Mouse (Mus musculus) heart, embryonic 16.5 days (tissue): ENCODE results near the gene Mllt3. TPM values are rescaled to one million over a fixed set of nuclear protein-coding genes. Genes with fewer than 3 reads are reported as not detected.

Experiments
- ATAC-seq: fragments of 200-750 bp; cut with Nextera tagmentation; replicated peaks from 2 replicates; pipeline ENCODE4 v1.8.0; 2017; ENCODE audit warnings: moderate number of reproducible peaks; ENCODE audit not compliant: insufficient read depth, low FRiP score; ENCODE audit errors: extremely low read depth
- H3K27ac ChIP-seq: fragments of 300-500 bp; sonication (generic); 2 replicates; pipeline ENCODE4 v1.5.1; 2014; ENCODE audit warnings: mild to moderate bottlenecking, low read length, control low read depth, moderate library complexity
- H3K27me3 ChIP-seq: fragments of 300-500 bp; sonication (generic); 2 replicates; pipeline ENCODE4 v1.6.1; 2014; ENCODE audit warnings: low read length, mixed read lengths; ENCODE audit not compliant: control insufficient read depth, insufficient read depth
- H3K36me3 ChIP-seq: fragments of 300-500 bp; sonication (generic); 2 replicates; pipeline ENCODE4 v1.6.1; 2014; ENCODE audit not compliant: control insufficient read depth, insufficient read depth
- H3K4me1 ChIP-seq: fragments of 300-500 bp; sonication (generic); 2 replicates; pipeline ENCODE4 v1.6.1; 2014; ENCODE audit warnings: low read length, mixed read lengths; ENCODE audit not compliant: control insufficient read depth, insufficient read depth
- H3K4me2 ChIP-seq: fragments of 300-500 bp; sonication (generic); 2 replicates; pipeline ENCODE4 v1.6.1; 2014; ENCODE audit warnings: low read depth, mild to moderate bottlenecking, control low read depth, low read length
- H3K4me3 ChIP-seq: fragments of 300-500 bp; sonication (generic); 2 replicates; pipeline ENCODE4 v1.5.1; 2014; ENCODE audit warnings: mild to moderate bottlenecking, control low read depth, low read length
- H3K9ac ChIP-seq: fragments of 300-500 bp; sonication (generic); 2 replicates; pipeline ENCODE4 v1.6.1; 2014; ENCODE audit warnings: low read length, control low read depth
- H3K9me3 ChIP-seq: fragments of 300-500 bp; sonication (generic); replicated peaks from 2 replicates; pipeline ENCODE4 v1.6.1; 2016; ENCODE audit warnings: low read length; ENCODE audit not compliant: control insufficient read depth
- WGBS: fragments of 180-500 bp; shearing (Covaris S2); extraction: QIAGEN DNeasy Blood & Tissue Kit; methylation state at CpG from one replicate; pipeline ENCODE4 v1.1.7; 2014; 5-methylcytosine and 5-hydroxymethylcytosine counted together
- polyA plus RNA-seq: library from polyadenylated mRNA; unstranded; fragments of >200 nt; fragmentation: Nextera tagmentation; extraction: Ambion mirVana; gene quantifications from 2 replicates; pipeline ENCODE4 v1.2.1, GENCODE M21; 2015

Gene Mllt3
- polyA plus RNA-seq, 1 experiment from 2014 or later, result 23.2 TPM

- Histone ChIP-seq H3K4me1 (peaks cover 9% of the 10 kb centered on the region), H3K27me3 (no peaks in the 10 kb centered on the region), H3K36me3 (no peaks in the 10 kb centered on the region), H3K9me3 (no peaks in the 10 kb centered on the region), H3K9ac (no peak overlapping the region), H3K4me2 (no peak overlapping the region), H3K4me3 (no peak overlapping the region), H3K27ac (no peak overlapping the region)
- ATAC-seq, result no peak
- 91% methylated on average over 2 of the region's 2 CpGs for WGBS
These were observed 195.4 kb downstream of the Mllt3 start for GRCm38 (mm10) chr4:87837471-87838361.

- no peaks in the 10 kb centered on the region for H3K36me3 ChIP-seq
- peaks cover 9% of the 10 kb centered on the region for H3K4me1 ChIP-seq
- H3K27me3 ChIP-seq, result no peaks in the 10 kb centered on the region
- no peaks in the 10 kb centered on the region for H3K9me3 ChIP-seq
- no peak for ATAC-seq
- H3K4me3 ChIP-seq, result no peak overlapping the region
- no peak overlapping the region for H3K27ac ChIP-seq
- 74% methylated on average over 5 of the region's 5 CpGs for WGBS
- H3K9ac ChIP-seq, result no peak overlapping the region
- no peak overlapping the region for H3K4me2 ChIP-seq
These were observed 196.9 kb downstream of the Mllt3 start for GRCm38 (mm10) chr4:87836257-87836656.

- 82% methylated on average over 6 of the region's 6 CpGs for WGBS
- H3K27me3 ChIP-seq, result no peaks in the 10 kb centered on the region
- peaks cover 6% of the 10 kb centered on the region; the same call in 1 of the 2 replicates for H3K4me1 ChIP-seq
- no peak overlapping the region for H3K9ac ChIP-seq
- H3K4me3 ChIP-seq, result no peak overlapping the region
- H3K9me3 ChIP-seq, result no peaks in the 10 kb centered on the region
- no peak for ATAC-seq
- H3K36me3 ChIP-seq, result no peaks in the 10 kb centered on the region
- no peak overlapping the region for H3K27ac ChIP-seq
- H3K4me2 ChIP-seq, result no peak overlapping the region
These were observed 198.0 kb downstream of the Mllt3 start for GRCm38 (mm10) chr4:87835191-87835590.

GRCm38 (mm10) chr4:87834310-87834709 is 198.9 kb downstream of the Mllt3 start:
- no peak overlapping the region for H3K9ac ChIP-seq
- H3K27me3 ChIP-seq, result no peaks in the 10 kb centered on the region
- no peak overlapping the region for H3K4me3 ChIP-seq
- 76% methylated on average over 2 of the region's 2 CpGs for WGBS
- H3K9me3 ChIP-seq, result no peaks in the 10 kb centered on the region
- no peaks in the 10 kb centered on the region for H3K36me3 ChIP-seq
- ATAC-seq, result no peak
- no peaks in the 10 kb centered on the region; the same call in 1 of the 2 replicates for H3K4me1 ChIP-seq
- H3K4me2 ChIP-seq, result no peak overlapping the region
- H3K27ac ChIP-seq, result no peak overlapping the region

GRCm38 (mm10) chr4:87830794-87831306 is 202.3 kb downstream of the Mllt3 start:
- ATAC-seq, result no peak
- no peak overlapping the region for H3K4me3 ChIP-seq
- H3K4me2 ChIP-seq, result no peak overlapping the region
- no peak overlapping the region for H3K27ac ChIP-seq
- WGBS, result 77% methylated on average over 6 of the region's 6 CpGs
- no peak overlapping the region for H3K9ac ChIP-seq
- H3K27me3 ChIP-seq, result no peaks in the 10 kb centered on the region
- no peaks in the 10 kb centered on the region for H3K4me1 ChIP-seq
- H3K36me3 ChIP-seq, result no peaks in the 10 kb centered on the region
- H3K9me3 ChIP-seq, result no peaks in the 10 kb centered on the region

- Histone ChIP-seq H3K4me3 (no peak overlapping the region), H3K4me2 (no peak overlapping the region), H3K36me3 (no peaks in the 10 kb centered on the region), H3K27me3 (no peaks in the 10 kb centered on the region), H3K9me3 (no peaks in the 10 kb centered on the region), H3K27ac (no peak overlapping the region), H3K9ac (no peak overlapping the region), H3K4me1 (no peaks in the 10 kb centered on the region)
- WGBS, result 87% methylated on average over 5 of the region's 5 CpGs
- no peak for ATAC-seq
These were observed 203.6 kb downstream of the Mllt3 start for GRCm38 (mm10) chr4:87829426-87830063.

GRCm38 (mm10) chr4:87826336-87826735 is 206.8 kb downstream of the Mllt3 start:
- Histone ChIP-seq H3K27me3 (no peaks in the 10 kb centered on the region), H3K36me3 (no peaks in the 10 kb centered on the region), H3K4me2 (no peak overlapping the region), H3K4me3 (no peak overlapping the region), H3K27ac (no peak overlapping the region), H3K9me3 (no peaks in the 10 kb centered on the region), H3K4me1 (peaks cover 5% of the 10 kb centered on the region; the same call in 1 of the 2 replicates), H3K9ac (no peak overlapping the region)
- WGBS, result 77% methylated on average over 5 of the region's 5 CpGs
- ATAC-seq, result no peak

- Histone ChIP-seq H3K4me3 (no peak overlapping the region), H3K4me2 (no peak overlapping the region), H3K4me1 (peaks cover 5% of the 10 kb centered on the region; the same call in 1 of the 2 replicates), H3K36me3 (no peaks in the 10 kb centered on the region), H3K27ac (no peak overlapping the region), H3K27me3 (no peaks in the 10 kb centered on the region), H3K9me3 (no peaks in the 10 kb centered on the region), H3K9ac (no peak overlapping the region)
- ATAC-seq, result no peak
- WGBS, result 62% methylated on average over 3 of the region's 3 CpGs
These were observed 209.5 kb downstream of the Mllt3 start for GRCm38 (mm10) chr4:87823623-87824022.

GRCm38 (mm10) chr4:87823191-87823590 is 210.0 kb downstream of the Mllt3 start:
- Histone ChIP-seq H3K4me1 (peaks cover 5% of the 10 kb centered on the region; the same call in 1 of the 2 replicates), H3K9ac (no peak overlapping the region), H3K27ac (no peak overlapping the region), H3K4me2 (peak overlapping the region; percentile 34; the same call in 1 of the 2 replicates), H3K9me3 (no peaks in the 10 kb centered on the region), H3K4me3 (no peak overlapping the region), H3K36me3 (no peaks in the 10 kb centered on the region), H3K27me3 (no peaks in the 10 kb centered on the region)
- no peak for ATAC-seq
- 45% methylated on average over 6 of the region's 6 CpGs for WGBS
